Mouse (Mus musculus) stomach, embryonic 16.5 days (tissue): ENCODE measurements around the gene Ctsa. TPM values are rescaled to one million over a fixed set of nuclear protein-coding genes. Genes with fewer than 3 reads are reported as not detected.
"Not testable (repeated sequence)": the region's sequence is repeated elsewhere in the genome, so short reads cannot be mapped to it uniquely, and the experiment has no call there.

Source experiments
- ATAC-seq: fragments of 200-750 bp; cut with Nextera tagmentation; 2 replicates; pipeline ENCODE4 v1.8.0; 2017; ENCODE audit warnings: moderate number of reproducible peaks, moderate TSS enrichment; ENCODE audit not compliant: insufficient read depth, low FRiP score
- H3K27ac ChIP-seq: fragments of 300-500 bp; sonication (generic); 2 replicates; pipeline ENCODE4 v1.5.1; 2014; ENCODE audit warnings: low read length
- H3K27me3 ChIP-seq: fragments of 300-500 bp; sonication (generic); 2 replicates; pipeline ENCODE4 v1.6.1; 2014; ENCODE audit warnings: low read length, control low read depth, mixed read lengths; ENCODE audit not compliant: control insufficient read depth, insufficient read depth
- H3K36me3 ChIP-seq: fragments of 300-500 bp; sonication (generic); 2 replicates; pipeline ENCODE4 v1.6.1; 2014; ENCODE audit warnings: low read length; ENCODE audit not compliant: control insufficient read depth, insufficient read depth
- H3K4me1 ChIP-seq: fragments of 300-500 bp; sonication (generic); 2 replicates; pipeline ENCODE4 v1.6.1; 2014; ENCODE audit warnings: low read length, control low read depth, mixed read lengths; ENCODE audit not compliant: control insufficient read depth, insufficient read depth
- H3K4me2 ChIP-seq: fragments of 300-500 bp; sonication (generic); 2 replicates; pipeline ENCODE4 v1.6.1; 2014; ENCODE audit warnings: low read depth, low read length, mixed read lengths
- H3K4me3 ChIP-seq: fragments of 300-500 bp; sonication (generic); replicated peaks from 2 replicates; pipeline ENCODE4 v1.5.1; 2014; ENCODE audit warnings: mild to moderate bottlenecking, low read length
- H3K9ac ChIP-seq: fragments of 300-500 bp; sonication (generic); 2 replicates; pipeline ENCODE4 v1.6.1; 2014; ENCODE audit warnings: low read length
- H3K9me3 ChIP-seq: fragments of 300-500 bp; sonication (generic); replicated peaks from 2 replicates; pipeline ENCODE4 v1.6.1; 2016; ENCODE audit warnings: low read length, control low read depth; ENCODE audit not compliant: control insufficient read depth
- WGBS: fragments of 180-500 bp; shearing (Covaris S2); extraction: QIAGEN DNeasy Blood & Tissue Kit; methylation state at CpG from one replicate; pipeline ENCODE4 v1.1.7; 2014; 5-methylcytosine and 5-hydroxymethylcytosine counted together
- polyA plus RNA-seq: library from polyadenylated mRNA; unstranded; fragments of >200 nt; fragmentation: Nextera tagmentation; extraction: Ambion mirVana; gene quantifications from 2 replicates; pipeline ENCODE4 v1.2.1, GENCODE M21; 2015

Ctsa gene
- polyA plus RNA-seq, 1 experiment from 2014 or later: 162 TPM

DNA sequence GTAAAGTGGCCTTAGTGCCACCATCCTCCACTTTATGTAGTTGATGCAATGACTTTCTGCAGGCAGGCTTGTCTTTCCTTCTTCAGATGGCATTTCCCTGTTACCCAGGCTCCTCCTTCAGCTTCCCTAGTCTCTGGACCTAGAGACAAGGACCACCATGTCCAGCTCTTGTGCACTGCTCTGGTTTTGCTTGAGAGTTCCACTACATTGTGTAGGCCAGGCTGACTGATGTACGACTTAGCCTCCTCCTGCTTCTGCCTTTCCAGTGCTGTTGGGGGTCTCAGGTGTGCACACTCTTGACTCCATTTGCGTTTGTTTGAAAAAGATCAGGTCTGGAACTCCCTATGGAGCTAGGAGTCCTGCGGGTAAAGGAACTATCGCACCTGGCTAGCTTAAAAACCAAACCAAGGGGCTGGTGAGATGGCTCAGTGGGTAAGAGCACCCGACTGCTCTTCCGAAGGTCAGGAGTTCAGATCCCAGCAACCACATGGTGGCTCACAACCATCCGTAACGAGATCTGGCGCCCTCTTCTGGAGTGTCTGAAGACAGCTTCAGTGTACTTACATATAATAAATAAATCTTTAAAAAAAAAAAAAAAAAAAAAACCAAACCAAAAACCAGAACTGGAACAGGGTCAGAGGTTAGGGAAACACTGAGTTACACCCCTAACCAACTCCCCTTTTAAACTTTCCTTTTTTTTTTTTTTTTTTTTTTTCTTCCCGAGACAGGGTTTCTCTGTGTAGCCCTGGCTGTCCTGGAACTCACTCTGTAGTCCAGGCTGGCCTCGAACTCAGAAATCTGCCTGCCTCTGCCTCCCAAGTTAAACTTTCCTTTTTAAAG lies 44.9 kb downstream of the Ctsa start:
- ATAC-seq, H3K36me3 ChIP-seq, H3K27me3 ChIP-seq, H3K9me3 ChIP-seq: not testable (repeated sequence)
- H3K27ac ChIP-seq: 0 out of 2 replicates have a peak overlapping the region, but pooled peaks have one; percentile 100
- peak overlapping the region; percentile 100; the same call in 1 of the 2 replicates for H3K9ac ChIP-seq
- peaks cover 31% of the 10 kb centered on the region for H3K4me1 ChIP-seq
- WGBS: 70% methylated on average over 11 of the region's 11 CpGs
- H3K4me3 ChIP-seq: peak overlapping the region; percentile 96; the same call in 1 of the 2 replicates
- H3K4me2 ChIP-seq: peak overlapping the region; percentile 95

DNA sequence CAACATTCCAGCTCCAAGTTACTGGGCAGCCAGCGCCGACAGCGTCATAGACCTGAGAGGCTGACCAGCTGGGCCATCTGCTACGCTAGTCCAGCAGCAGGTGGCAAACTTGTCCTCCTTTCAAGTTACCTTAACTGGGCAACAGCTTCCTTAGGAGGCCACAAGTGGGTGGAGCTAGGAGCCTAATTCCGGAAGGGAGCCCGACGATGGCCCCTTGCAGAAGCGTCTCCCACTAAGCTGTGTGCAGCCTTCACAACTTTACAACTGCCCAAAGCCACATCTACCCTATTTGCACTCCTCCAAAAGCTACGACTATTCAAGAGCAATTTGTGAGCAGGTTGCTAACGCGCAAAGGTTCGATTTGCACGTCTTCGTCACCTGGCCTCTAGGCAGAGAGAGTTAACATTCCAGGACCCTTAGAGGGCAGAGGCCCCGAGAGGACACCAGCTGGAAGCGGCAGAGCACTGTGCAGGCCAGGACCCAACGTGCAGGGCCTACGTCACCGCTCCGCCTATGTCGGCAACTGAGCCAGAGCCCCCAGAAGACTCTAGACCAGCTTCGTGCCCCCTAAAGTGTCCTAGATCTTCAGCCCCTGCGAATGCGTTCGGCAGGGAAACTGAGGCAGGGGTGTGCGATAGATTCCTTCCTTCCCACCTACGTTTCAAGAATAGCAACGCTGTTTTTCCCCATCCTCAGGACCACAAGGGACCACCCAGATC lies 46.0 kb downstream of the Ctsa start:
- Histone ChIP-seq H3K4me2 (peak overlapping the region; percentile 95), H3K9me3 (no peaks in the 10 kb centered on the region), H3K4me1 (peaks cover 29% of the 10 kb centered on the region), H3K27me3 (no peaks in the 10 kb centered on the region), H3K36me3 (no peaks in the 10 kb centered on the region), H3K4me3 (peak overlapping the region; percentile 96), H3K27ac (peak overlapping the region; percentile 100), H3K9ac (peak overlapping the region; percentile 100)
- ATAC-seq: peak; percentile 37; the same call in 1 of the 2 replicates
- 2% methylated on average over 28 of the region's 28 CpGs for WGBS

DNA sequence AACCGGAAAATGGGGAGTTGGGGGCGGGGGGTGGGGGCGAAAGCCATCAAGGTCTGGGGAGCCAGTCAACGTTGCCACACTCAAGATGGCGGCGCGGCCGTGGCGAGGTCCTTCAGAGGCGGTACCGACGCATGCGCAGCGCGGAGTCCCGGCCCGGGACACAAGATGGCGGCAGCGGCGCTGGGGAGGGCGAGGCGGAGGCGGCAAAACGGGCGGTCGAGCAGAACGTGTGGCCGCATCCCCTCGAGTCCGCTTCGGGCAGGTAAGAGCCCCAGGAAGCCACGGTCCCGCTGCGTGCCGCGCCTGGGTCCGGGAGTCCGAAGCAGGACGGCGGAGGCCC lies 46.5 kb downstream of the Ctsa start, which contains the start of gene Pcif1:
Gene Pcif1 (plus strand): TSS at position 77 of the 340 bp plus-strand sequence.
- peak within 1 kb of the TSS; percentile 100 for H3K27ac ChIP-seq
- H3K4me1 ChIP-seq: peaks cover 24% of the 10 kb centered on the region
- no peaks in the 10 kb centered on the region for H3K27me3 ChIP-seq
- peak within 1 kb of the TSS; percentile 100 for H3K9ac ChIP-seq
- under 1% methylated on average over 32 of the region's 40 CpGs for WGBS
- peak; percentile 85 for ATAC-seq
- H3K4me2 ChIP-seq: peak within 1 kb of the TSS; percentile 95
- no peaks in the 10 kb centered on the region for H3K36me3 ChIP-seq
- H3K4me3 ChIP-seq: peak within 1 kb of the TSS; percentile 96
- H3K9me3 ChIP-seq: no peaks in the 10 kb centered on the region

DNA sequence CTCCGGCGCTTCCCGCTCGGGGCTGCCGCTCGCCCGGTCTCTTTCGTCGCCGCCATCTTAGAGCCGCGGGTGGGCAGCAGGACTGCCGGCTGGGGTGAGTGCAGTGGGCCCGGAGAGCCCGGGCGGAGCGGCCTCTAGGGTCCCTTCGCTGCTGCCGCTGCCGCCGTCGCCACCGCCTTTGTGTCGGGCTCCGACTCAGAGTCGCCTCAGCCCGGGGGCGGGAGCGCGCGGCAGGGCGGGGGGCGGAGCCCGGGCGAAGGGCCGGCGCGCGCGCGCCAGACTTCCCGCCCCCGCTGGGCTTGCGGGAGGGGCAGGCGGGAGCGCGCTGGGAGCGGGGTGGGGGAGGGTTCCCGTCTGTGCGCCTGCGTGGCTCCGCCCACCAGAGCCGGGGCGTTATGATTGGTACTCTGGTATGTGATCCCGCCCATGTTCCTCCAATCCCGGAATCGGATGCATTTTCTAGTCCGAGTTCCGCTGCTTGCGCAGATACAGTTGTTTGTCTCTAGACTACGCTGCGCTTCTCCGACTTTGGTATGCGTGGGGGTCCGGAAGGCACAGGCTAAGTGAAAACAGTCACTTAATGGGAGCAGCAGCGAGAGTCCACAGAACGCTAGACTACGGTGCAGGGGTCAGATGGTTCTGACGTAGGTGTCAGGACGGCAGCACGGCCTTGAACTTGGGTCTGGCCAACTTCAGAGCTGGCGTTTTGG lies 47.0 kb downstream of the Ctsa start:
- no peaks in the 10 kb centered on the region for H3K27me3 ChIP-seq
- H3K9ac ChIP-seq: peak overlapping the region; percentile 100
- H3K4me3 ChIP-seq: peak overlapping the region; percentile 96
- H3K4me1 ChIP-seq: peaks cover 19% of the 10 kb centered on the region
- WGBS: under 1% methylated on average over 71 of the region's 72 CpGs
- H3K36me3 ChIP-seq: no peaks in the 10 kb centered on the region
- peak; percentile 90 for ATAC-seq
- H3K4me2 ChIP-seq: peak overlapping the region; percentile 90
- no peaks in the 10 kb centered on the region for H3K9me3 ChIP-seq
- H3K27ac ChIP-seq: peak overlapping the region; percentile 100

DNA sequence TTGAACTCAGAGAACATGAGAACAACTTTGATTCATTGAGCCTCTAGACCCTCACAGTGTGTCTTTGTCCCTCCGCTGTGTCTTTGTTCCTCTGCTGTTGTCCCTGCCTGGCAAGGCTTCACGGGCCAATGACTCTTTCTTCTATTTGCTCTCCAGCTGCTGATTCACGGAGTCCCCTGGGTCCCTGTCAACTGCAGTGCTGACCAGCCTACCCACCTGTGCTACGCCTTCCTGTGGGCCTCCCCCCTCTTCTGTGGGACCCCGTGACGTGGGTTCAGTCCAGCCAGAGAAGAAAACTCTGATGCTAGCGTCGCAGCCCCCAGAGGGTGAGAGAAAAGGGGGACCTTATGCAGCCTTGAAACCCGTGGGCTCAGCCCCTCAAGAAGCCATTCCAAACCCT lies 49.9 kb downstream of the Ctsa start:
- no peak for ATAC-seq
- no peak overlapping the region for H3K9ac ChIP-seq
- no peak overlapping the region for H3K4me3 ChIP-seq
- peaks cover 18% of the 10 kb centered on the region; the same call in 1 of the 2 replicates for H3K36me3 ChIP-seq
- WGBS: 75% methylated on average over 9 of the region's 9 CpGs
- H3K4me1 ChIP-seq: peaks cover 17% of the 10 kb centered on the region
- no peaks in the 10 kb centered on the region for H3K27me3 ChIP-seq
- H3K4me2 ChIP-seq: no peak overlapping the region
- no peaks in the 10 kb centered on the region for H3K9me3 ChIP-seq
- no peak overlapping the region for H3K27ac ChIP-seq

DNA sequence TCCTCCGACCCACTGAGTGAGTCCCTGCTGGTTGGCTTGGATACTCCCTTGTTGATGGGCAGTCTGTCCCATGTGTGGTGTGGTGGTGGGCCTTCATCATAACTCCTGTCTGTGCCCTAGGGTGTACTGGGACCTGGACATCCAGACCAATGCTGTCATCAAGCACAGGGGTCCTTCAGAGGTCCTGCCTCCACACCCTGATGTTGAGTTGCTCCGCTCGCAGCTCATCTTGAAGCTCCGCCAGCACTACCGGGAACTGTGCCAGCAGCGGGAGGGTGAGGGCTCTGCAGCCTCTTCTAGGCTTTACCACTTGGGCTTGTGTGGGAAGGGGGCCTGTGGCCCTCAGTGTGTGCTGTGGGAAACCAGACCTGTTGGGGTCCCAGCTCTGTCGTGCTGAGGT lies 53.1 kb downstream of the Ctsa start:
- no peak overlapping the region for H3K9ac ChIP-seq
- H3K27ac ChIP-seq: no peak overlapping the region; the same call in 1 of the 2 replicates
- no peak overlapping the region for H3K4me3 ChIP-seq
- no peaks in the 10 kb centered on the region for H3K27me3 ChIP-seq
- peaks cover 45% of the 10 kb centered on the region; the same call in 1 of the 2 replicates for H3K36me3 ChIP-seq
- peaks cover 5% of the 10 kb centered on the region; the same call in 1 of the 2 replicates for H3K4me1 ChIP-seq
- 50% methylated on average over 7 of the region's 7 CpGs for WGBS
- H3K4me2 ChIP-seq: no peak overlapping the region
- no peak for ATAC-seq
- no peaks in the 10 kb centered on the region for H3K9me3 ChIP-seq

DNA sequence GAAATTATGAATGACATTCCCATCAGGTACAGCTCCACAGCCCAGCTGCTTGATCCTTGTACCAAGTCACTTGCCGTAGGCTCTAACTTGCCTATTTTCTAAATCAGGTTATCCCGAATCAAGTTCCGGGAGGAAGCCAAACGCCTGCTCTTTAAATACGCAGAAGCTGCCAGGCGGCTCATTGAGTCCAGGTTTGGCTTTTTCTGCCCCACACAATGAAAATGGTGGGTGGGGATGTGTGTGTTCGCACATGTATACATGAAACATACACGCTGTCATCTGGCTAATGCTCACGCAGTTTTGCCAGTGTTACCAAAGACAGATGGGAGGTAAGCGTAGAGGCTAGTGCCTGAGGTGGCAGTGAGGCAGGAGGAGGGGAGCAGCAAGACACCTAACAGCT lies 53.9 kb downstream of the Ctsa start:
- ATAC-seq: no peak
- no peaks in the 10 kb centered on the region for H3K27me3 ChIP-seq
- 0 out of 2 replicates have a peak, but pooled peaks cover 3% of the 10 kb centered on the region for H3K4me1 ChIP-seq
- no peaks in the 10 kb centered on the region for H3K9me3 ChIP-seq
- peaks cover 49% of the 10 kb centered on the region; the same call in 1 of the 2 replicates for H3K36me3 ChIP-seq
- H3K9ac ChIP-seq: no peak overlapping the region
- H3K4me3 ChIP-seq: no peak overlapping the region
- 91% methylated on average over 10 of the region's 10 CpGs for WGBS
- H3K4me2 ChIP-seq: no peak overlapping the region
- H3K27ac ChIP-seq: no peak overlapping the region

DNA sequence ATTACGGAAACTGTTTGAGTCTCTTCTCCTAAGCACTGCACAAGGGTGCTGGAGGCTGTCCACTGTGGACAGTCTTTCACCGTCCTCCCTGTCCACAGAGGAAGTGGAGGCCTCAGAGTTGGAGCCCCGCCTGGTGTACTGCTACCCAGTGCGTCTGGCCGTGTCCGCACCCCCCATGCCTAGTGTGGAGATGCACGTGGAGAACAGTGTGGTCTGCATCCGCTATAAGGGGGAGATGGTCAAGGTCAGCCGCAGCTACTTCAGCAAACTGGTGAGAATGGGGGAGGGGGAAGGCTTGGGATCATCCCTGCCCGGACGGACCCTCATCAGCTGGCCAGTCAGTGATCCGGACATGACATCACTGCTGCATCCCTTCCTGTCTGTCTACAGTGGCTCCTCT lies 56.3 kb downstream of the Ctsa start:
- H3K4me2 ChIP-seq: no peak overlapping the region
- H3K36me3 ChIP-seq: peaks cover 56% of the 10 kb centered on the region
- no peaks in the 10 kb centered on the region for H3K9me3 ChIP-seq
- H3K27me3 ChIP-seq: no peaks in the 10 kb centered on the region
- no peak for ATAC-seq
- WGBS: 78% methylated on average over 12 of the region's 12 CpGs
- no peak overlapping the region for H3K27ac ChIP-seq
- H3K4me1 ChIP-seq: 0 out of 2 replicates have a peak, but pooled peaks cover 3% of the 10 kb centered on the region
- no peak overlapping the region for H3K4me3 ChIP-seq
- H3K9ac ChIP-seq: no peak overlapping the region
